Mouse (Mus musculus) adrenal gland, adult (tissue): Measurements from ENCODE around the gene Arl1.
"Not testable (repeated sequence)": the region's sequence is repeated elsewhere in the genome, so short reads cannot be mapped to it uniquely, and the experiment has no call there.

ENCODE experiments used
- DNase-seq, 2 experiments: peaks; one replicate each; pipeline ENCODE4 v3.0.0; 2022 to 2023; ENCODE audit warnings: low spot score in 1 of 2; ENCODE audit not compliant: inconsistent age in 2 of 2

Gene Arl1

DNA sequence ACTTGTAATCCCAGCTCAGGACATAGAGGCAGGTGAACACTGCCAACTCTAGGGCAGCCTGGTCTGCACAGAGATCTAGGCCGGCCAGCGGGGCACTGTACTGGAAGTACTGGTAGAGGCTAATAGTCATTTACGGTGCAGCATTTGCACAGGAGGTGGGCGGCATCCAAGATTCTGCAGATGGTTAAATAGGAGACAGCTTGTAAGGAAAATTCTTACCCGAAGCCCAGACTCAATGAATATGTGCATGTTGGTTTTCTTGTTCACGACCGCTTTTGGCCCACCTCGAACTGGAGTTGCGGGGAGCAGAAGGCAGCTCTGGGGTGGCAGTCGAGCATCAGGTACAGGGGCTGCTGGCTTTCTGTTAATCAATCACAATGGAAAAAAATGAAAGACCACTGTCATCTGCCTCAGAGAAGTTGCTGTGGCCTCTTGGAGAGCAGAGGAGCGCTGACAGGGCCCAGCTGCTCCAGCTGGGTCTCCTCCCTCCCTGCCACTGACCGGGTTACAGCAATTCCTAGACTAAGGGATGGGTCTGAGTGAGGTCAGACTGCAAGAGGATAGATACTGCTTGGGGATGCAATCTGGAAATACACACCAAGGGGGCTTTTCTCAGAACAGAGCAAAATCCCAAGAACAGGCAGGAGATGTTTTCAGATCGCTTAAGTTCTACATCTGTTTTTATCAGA lies 31.0 kb downstream of the Arl1 start:
- no peak for DNase-seq

DNA sequence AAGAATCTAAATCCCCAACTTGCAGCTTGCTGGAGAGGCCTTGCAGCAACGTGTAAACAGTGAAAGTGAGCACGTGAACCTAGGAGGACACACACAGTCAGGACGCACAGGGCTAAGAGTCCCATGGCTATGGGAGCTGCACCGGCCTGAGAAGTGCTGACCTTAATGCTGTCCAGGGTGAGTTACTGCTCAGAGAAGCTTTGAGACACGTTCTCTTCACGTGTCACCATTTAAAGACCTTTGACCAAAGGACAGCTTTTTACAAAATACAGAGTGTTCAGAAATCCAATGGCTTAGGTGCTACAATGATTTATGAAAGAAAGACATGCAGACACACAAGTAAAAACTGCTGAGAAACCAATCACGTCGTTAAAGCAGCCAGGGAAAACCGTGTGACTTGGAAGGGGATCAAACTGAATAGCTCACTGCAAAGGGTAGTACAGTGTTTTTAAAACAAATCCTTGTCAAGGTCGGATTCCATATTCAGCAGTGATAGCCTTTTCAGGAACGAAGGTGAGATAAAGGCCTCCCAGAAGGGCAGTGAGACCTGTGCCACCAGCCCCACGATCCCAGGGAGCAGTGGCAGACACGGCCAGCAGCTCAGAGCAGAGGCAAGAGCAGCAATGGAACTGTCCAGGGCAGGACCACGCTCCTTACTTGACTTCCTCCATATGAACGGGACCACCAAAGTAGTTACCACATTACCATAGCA lies 34.9 kb downstream of the Arl1 start:
- peak in 1 of 2 experiments; percentile 39 for DNase-seq

DNA sequence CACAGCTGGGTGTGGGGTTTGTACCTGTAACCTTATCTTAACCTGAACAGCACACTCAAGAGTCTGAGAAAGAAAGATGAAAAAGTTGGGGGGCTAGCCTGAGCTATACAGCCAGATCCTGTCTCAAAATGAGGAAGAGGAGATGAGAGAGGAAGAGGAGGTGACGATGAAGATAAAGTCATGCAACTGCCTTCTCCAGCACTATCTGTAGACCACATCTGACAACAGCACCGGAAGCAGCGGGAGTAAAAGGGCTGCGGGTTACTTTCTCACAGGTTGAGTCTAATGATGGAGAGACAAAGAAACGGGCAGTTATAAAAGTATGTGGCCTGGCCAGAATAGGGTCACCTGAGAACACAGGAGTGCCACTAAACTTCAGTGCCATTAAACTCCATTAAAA lies 38.3 kb downstream of the Arl1 start:
- DNase-seq: no peak

DNA sequence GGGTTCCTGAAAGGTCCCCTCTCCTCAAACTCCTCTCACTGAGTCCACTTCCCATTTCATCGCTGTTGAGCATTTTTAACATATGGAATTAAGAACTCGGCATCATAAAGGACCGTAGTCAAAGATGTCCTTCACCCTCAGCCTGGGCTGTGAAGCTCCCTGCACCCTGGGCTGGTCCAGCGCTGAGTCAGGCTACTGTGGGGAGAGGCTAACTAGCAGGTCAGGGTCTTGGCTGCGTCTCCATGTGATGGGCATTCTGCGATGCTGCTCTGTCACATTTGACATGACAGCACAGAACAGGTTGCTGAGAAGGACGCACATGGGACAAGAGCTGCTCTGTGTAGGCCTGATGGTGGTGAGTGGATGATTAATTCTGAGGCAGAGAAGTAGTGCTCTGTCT lies 39.0 kb downstream of the Arl1 start:
- no peak for DNase-seq

DNA sequence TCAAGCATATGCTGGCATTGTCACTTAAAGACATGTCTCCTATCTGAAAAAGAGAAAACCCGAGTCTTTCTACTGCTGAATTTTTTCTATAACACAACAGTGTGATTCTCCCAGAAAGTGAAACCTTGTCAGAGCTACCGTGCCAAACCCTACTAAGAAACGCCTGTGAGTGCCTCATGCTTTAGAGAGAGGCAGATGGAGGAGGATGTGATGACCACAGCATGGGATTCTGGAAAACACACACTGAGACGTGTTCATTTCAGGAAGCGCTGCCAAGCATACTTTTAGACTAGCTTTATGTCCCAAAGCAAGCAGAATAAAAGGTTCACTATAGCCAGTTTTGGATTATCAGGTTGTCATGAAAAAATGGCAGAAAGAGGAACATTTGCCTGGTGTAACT lies 42.3 kb downstream of the Arl1 start:
- not testable (repeated sequence) for DNase-seq

DNA sequence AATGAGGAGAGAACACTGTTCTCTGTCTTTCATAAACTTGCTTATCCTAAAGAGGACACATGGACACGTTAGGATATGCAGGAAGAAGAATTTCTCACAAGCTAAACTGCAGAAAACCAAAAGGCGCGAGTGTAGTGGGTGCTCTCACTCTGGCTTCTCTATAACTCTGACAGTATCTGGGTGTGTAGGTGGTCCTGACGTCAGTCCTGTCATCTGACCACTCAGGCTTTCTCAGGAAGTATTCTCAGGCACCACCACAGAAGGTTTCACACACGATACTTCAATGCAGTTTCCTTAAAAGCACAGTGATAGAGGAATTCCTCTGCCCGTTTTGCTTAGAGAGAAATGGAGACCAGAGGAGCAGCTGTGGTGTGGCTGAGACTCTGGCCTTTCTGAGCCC lies 45.5 kb downstream of the Arl1 start:
- DNase-seq: no peak

DNA sequence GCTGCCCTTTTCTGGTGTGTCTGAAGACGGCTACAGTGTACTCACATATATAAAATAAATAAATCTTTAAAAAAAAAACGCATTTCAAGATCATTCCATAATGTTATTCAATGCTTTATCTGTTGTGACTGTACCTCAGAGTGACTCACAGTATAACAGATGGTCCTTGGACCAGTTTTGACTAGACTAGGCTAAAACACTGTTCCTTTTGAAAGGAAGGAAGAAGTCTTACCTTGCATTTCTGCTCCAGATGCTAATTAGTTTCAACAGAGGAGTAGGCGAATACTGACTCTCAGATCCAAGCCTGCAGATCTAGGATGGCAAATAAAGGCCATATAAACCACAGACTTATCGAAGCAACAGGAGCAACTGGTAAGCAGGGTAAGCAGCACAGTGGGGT lies 50.1 kb downstream of the Arl1 start:
- DNase-seq: peak in 1 of 2 experiments; percentile 33

DNA sequence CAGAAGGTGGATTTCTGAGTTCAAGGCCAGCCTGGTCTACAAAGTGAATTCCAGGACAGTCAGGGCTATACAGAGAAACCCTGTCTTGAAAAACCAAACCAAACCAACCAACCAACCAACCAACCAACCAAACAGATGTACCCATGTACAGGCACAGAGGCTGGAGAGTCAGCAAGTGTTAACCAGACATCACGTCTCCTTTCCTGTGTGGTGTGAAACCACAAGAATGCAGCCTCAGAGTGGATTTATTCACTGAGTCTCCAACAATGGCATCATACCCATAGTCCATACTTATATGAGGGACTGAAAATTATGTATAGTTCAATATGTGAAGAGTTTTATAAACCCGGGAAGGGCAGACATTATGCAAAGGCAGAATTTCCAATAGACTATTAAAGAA lies 52.5 kb downstream of the Arl1 start:
- DNase-seq: not testable (repeated sequence)

DNA sequence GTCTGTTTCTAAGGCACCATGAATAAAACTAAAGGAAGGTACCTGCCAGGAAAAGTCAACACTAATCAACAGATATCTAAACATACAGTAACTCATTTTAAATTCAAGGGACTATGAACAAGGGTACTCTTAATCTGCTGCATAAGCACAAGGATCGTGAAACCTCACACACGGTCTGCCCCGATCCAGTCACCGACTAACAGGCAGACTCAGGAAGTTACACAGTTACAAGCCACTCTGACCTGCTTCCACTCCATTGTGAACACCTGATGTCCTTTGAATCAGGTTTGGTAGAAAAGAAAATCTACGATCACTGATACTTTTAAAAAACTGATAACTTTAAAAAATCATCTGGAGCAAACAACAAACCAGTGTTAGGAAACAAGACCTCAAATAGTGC lies 53.3 kb downstream of the Arl1 start:
- no peak for DNase-seq

DNA sequence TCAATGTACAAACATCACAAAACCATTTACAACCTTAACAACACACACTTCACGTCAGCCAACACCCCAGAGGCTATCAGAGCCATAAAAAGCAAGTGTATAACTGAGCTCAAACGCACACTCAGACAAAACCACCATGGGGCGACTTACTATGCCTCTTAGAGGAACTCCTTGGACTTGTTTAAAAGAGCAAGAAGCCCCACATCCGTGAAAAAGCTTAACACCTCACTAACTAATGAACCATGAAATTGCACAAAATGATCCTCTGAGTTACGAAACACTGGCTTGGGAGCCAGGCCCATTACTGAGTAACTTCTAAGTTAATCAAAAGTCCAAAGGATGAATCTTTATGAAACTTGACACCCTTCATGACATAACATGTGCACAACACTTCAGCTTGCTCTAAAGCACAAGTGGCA lies 53.9 kb downstream of the Arl1 start:
- no peak for DNase-seq

DNA sequence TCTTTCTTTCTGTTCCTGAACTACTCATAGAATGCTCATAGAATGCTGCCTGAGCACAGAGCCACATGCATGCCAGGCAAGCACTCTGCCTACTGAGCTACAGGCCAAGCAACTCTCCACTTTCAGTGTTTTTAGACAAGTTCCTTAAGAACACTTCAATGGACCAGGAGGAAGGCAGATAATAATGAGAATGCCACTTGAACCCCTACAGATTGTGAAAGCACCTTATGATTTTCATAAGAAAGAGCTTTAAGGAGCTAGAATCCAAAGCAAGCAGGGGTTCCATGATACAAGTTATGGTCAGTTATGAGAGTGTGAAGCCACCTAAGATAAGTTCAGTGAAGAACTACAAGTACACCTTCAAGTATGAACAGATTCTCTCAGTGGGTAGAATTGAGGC lies 63.0 kb downstream of the Arl1 start:
- DNase-seq: no peak
